Mouse (Mus musculus) B cell, adult 2 months (primary cell): ENCODE data around the gene Prep.

ENCODE experiments used
- DNase-seq, 2 experiments: peaks; one replicate each; pipeline ENCODE4 v3.0.0; 2022

The Prep gene

GRCm38 (mm10) chr10:45066931-45067308 lies at the start of gene Prep:
TSS of gene Prep (plus strand) at chr10:45067203.
- peak; percentile 84 to 85 for DNase-seq

GRCm38 (mm10) chr10:45017352-45017751 lies 49.7 kb upstream of the Prep start:
- no peak for DNase-seq

- DNase-seq, result no peak
Observed at GRCm38 (mm10) chr10:45017851-45018250, 49.2 kb upstream of the Prep start.

GRCm38 (mm10) chr10:45019418-45019817 lies 47.6 kb upstream of the Prep start:
- no peak for DNase-seq

GRCm38 (mm10) chr10:45019849-45020248 lies 47.2 kb upstream of the Prep start:
- no peak for DNase-seq

- DNase-seq, result no peak
Observed at GRCm38 (mm10) chr10:45020291-45020690, 46.7 kb upstream of the Prep start.

GRCm38 (mm10) chr10:45025184-45025583 lies 41.8 kb upstream of the Prep start:
- no peak for DNase-seq

- no peak for DNase-seq
Observed at GRCm38 (mm10) chr10:45026935-45027334, 40.1 kb upstream of the Prep start.

- peak; percentile 84 to 85 for DNase-seq
Observed at GRCm38 (mm10) chr10:45045268-45045928, 21.6 kb upstream of the Prep start.

GRCm38 (mm10) chr10:45048158-45048557 lies 18.8 kb upstream of the Prep start:
- no peak for DNase-seq

GRCm38 (mm10) chr10:45048622-45049021 lies 18.4 kb upstream of the Prep start:
- DNase-seq, result peak; percentile 56 to 59

- DNase-seq, result peak; percentile 85 to 86
Observed at GRCm38 (mm10) chr10:45051125-45051744, 15.8 kb upstream of the Prep start.

- DNase-seq, result no peak
Observed at GRCm38 (mm10) chr10:45058361-45058760, 8.6 kb upstream of the Prep start.

GRCm38 (mm10) chr10:45060841-45061240 lies 6.2 kb upstream of the Prep start:
- no peak for DNase-seq

GRCm38 (mm10) chr10:45066131-45066930 lies 672 bp upstream of the Prep start:
- peak; percentile 15 to 31 for DNase-seq

- peak; percentile 36 to 40 for DNase-seq
Observed at GRCm38 (mm10) chr10:45067436-45067925, 478 bp downstream of the Prep start.

- peak in 1 of 2 experiments; percentile 6 for DNase-seq
Observed at GRCm38 (mm10) chr10:45069557-45069956, 2.6 kb downstream of the Prep start.

- DNase-seq, result no peak
Observed at GRCm38 (mm10) chr10:45070362-45070761, 3.4 kb downstream of the Prep start.

GRCm38 (mm10) chr10:45070929-45071813 lies 4.2 kb downstream of the Prep start:
- no peak for DNase-seq

GRCm38 (mm10) chr10:45072339-45072738 lies 5.3 kb downstream of the Prep start:
- no peak for DNase-seq

- DNase-seq, result no peak
Observed at GRCm38 (mm10) chr10:45074543-45074942, 7.5 kb downstream of the Prep start.

GRCm38 (mm10) chr10:45075491-45076051 lies 8.6 kb downstream of the Prep start:
- no peak for DNase-seq
